Comparison of ENCODE assay signal across 16 mouse cellular contexts in genomic region chr17:5730538-5730937, GRCm38 (mm10).
DNase-seq lines count a peak whose midpoint lies in the region.
"Had no signal": no experiment of that assay in that cellular context is flagged by ENCODE, and none has a peak within 500 bp of the region (broad histone marks: within the 10 kb centered on the region; RNA-seq: fewer than 3 reads in every experiment).

No protein-coding gene starts in this region.

- no peak overlapping the region for H3K4me3 ChIP-seq in brown adipose tissue, adult 24 weeks (ENCODE audit: insufficient read depth, low read depth, low read length)
- H3K4me3 ChIP-seq in limb, embryonic 10.5 days, result no peak overlapping the region
- H3K4me3 ChIP-seq: embryonic facial prominence, embryonic 10.5 days; forebrain, embryonic 10.5 days; heart, embryonic 15.5 days; limb, embryonic 13.5 days had no signal

- intact Hi-C loops in left cerebral cortex, postnatal 4 days (cut with DNase I), result no loop called here

- peak overlapping the region; percentile 41; the same call in 1 of the 2 replicates for H3K27ac ChIP-seq in brown adipose tissue, adult 24 weeks (replicated peaks; ENCODE audit: low read depth, low read length)
- no peak overlapping the region for H3K27ac ChIP-seq in limb, embryonic 10.5 days
- H3K27ac ChIP-seq: embryonic facial prominence, embryonic 10.5 days; forebrain, embryonic 10.5 days; heart, embryonic 15.5 days; limb, embryonic 13.5 days had no signal

- H3K9me3 ChIP-seq in limb, embryonic 10.5 days (replicated peaks), result no peaks in the 10 kb centered on the region
- H3K9me3 ChIP-seq: embryonic facial prominence, embryonic 10.5 days; forebrain, embryonic 10.5 days; heart, embryonic 15.5 days; limb, embryonic 13.5 days had no signal

- DNase-seq in thymus, postnatal 14 days, result peak; percentile 31
- no peak for DNase-seq in thymus, postnatal 4 days
- peak; percentile 38 to 54 for DNase-seq in monocyte, adult 2 months (ENCODE audit: low read depth in 1 of 2, low spot score in 2 of 2)
- DNase-seq in left cerebral cortex, postnatal 4 days, result no peak
- DNase-seq in yolk sac, embryonic 10.5 days (ENCODE audit: low spot score), result no peak
- DNase-seq in limb, embryonic 10.5 days (ENCODE audit: low spot score), result no peak
- DNase-seq: adrenal gland, postnatal 14 days; cerebellum, adult 8-10 months; midbrain, embryonic 14.5 days; right cerebral cortex, adult 18-20 months had no signal

- WGBS in limb, embryonic 10.5 days, result 88% methylated on average over 5 of the region's 5 CpGs

- no peaks in the 10 kb centered on the region for H3K27me3 ChIP-seq in limb, embryonic 10.5 days (ENCODE audit: low read depth, poor library complexity, severe bottlenecking)
- H3K27me3 ChIP-seq: heart, embryonic 15.5 days; limb, embryonic 13.5 days; Patski had no signal

- no peaks in the 10 kb centered on the region for H3K36me3 ChIP-seq in limb, embryonic 10.5 days
- H3K36me3 ChIP-seq: embryonic facial prominence, embryonic 10.5 days; forebrain, embryonic 10.5 days; heart, embryonic 15.5 days; limb, embryonic 13.5 days had no signal

- no peaks in the 10 kb centered on the region for H3K4me1 ChIP-seq in brown adipose tissue, adult 24 weeks (ENCODE audit: control insufficient read depth, insufficient read depth, insufficient read length, low read length)
- H3K4me1 ChIP-seq in limb, embryonic 10.5 days, result no peaks in the 10 kb centered on the region
- H3K4me1 ChIP-seq: embryonic facial prominence, embryonic 10.5 days; forebrain, embryonic 10.5 days; heart, embryonic 15.5 days had no signal

Comparison
In these comparisons a context has a peak if more than half of its experiments do, and no peak if none do; other contexts are left out.
1. DNase-seq: peak in thymus, postnatal 14 days (single experiment) and monocyte, adult 2 months (2 of 2); none in thymus, postnatal 4 days (single experiment), left cerebral cortex, postnatal 4 days (single experiment), yolk sac, embryonic 10.5 days (single experiment) and limb, embryonic 10.5 days (single experiment).